Mouse (Mus musculus) adrenal gland, postnatal 25 days (tissue): ENCODE measurements at regions not wholly inside any gene's neighbourhood (a gene's known extent, or its start where the extent isn't known, plus 50 kb on each side); places are given as distances from the start of the nearest gene placed in this dataset.

ENCODE experiments used
- DNase-seq: peaks from one replicate; pipeline ENCODE4 v3.0.0; 2021; ENCODE audit warnings: mixed read lengths

- DNase-seq: no peak
Observed at GRCm38 (mm10) chr14:36618459-36619085, 350.0 kb downstream of the Ccser2 start.

DNA sequence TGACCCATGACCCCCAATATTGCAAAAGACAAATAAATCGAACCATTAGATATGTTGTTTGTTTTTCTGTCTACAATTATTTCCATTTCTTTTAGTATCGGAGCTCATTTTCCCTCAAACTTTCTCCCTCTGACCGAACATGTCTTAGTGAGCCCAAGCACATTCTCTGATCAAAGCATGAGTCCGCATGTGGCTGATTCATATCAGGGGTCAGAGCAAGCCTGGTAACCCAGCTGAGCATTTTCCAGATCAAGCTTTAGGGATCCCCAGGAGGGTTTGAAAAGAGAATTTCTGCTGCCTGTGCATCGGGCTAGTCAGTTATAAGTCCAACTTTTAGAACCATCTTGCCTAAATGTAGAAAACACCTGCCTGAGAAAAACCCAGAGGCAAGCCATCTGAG is 350.6 kb downstream of the Ccser2 start:
- no peak for DNase-seq

DNA sequence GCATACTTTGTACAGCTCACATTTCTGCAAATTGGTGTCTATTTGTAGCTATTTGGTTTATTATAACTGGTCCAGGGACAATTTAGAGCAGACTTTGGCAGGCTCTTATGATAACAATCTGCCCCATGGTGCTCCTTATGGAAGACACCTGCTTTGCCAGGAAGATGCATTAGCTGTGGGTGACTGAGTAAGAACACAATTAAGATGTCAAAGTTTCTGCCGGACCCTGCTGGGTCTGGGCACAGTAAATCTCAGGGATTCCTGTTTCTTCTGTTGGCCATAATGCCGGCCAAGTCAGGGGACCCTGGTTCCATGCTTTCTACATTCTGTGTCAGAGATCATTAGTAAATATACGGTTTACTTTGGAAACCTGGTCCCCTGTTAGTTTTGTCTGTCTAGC is 353.7 kb downstream of the Ccser2 start:
- no peak for DNase-seq

- no peak for DNase-seq
Observed at GRCm38 (mm10) chr14:36612860-36613259, 355.7 kb downstream of the Ccser2 start.

- no peak for DNase-seq
Observed at GRCm38 (mm10) chr14:36584065-36584635, 384.4 kb downstream of the Ccser2 start.

GRCm38 (mm10) chr14:36583338-36584064 is 385.1 kb downstream of the Ccser2 start:
- DNase-seq: no peak

DNA sequence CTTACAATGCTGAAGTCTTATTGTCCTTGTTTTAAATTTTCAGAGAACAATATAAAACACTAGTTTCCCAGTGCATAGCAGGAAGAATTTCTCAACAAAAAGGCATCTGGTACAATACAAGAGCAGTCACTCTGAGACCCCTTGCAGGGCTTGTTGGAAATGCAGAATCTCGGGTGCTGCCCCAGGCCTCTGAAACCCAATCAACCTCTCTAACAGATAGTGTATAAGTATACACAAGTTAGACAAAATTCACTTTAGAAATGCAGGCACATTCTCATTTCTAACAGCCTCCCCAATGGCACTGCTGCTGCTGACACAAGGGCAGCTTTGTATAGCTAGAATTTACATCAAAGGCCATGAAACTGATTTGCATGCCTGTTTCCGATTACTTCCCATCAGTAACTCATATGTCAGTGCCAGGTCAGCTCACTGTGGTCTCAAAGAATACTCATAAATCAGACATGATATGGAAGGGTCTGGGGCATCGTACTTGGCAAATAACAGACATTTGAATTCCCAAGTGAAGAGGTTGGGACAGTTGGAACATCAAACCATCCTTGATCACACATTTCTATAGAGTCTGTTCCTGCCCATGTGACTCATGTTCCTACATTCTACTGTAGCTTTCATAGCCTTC is 405.2 kb downstream of the Ccser2 start:
- no peak for DNase-seq

- DNase-seq: no peak
Observed at GRCm38 (mm10) chr14:36537402-36537801, 431.2 kb downstream of the Ccser2 start.

GRCm38 (mm10) chr14:36527310-36527709 is 432.6 kb downstream of the 4930474N05Rik start:
- no peak for DNase-seq

- no peak for DNase-seq
Observed at GRCm38 (mm10) chr14:36525591-36526037, 430.9 kb downstream of the 4930474N05Rik start.

- no peak for DNase-seq
Observed at GRCm38 (mm10) chr14:36502076-36502994, 407.6 kb downstream of the 4930474N05Rik start.

GRCm38 (mm10) chr14:36499323-36499722 is 404.6 kb downstream of the 4930474N05Rik start:
- DNase-seq: no peak

GRCm38 (mm10) chr14:36485499-36485898 is 390.8 kb downstream of the 4930474N05Rik start:
- no peak for DNase-seq

DNA sequence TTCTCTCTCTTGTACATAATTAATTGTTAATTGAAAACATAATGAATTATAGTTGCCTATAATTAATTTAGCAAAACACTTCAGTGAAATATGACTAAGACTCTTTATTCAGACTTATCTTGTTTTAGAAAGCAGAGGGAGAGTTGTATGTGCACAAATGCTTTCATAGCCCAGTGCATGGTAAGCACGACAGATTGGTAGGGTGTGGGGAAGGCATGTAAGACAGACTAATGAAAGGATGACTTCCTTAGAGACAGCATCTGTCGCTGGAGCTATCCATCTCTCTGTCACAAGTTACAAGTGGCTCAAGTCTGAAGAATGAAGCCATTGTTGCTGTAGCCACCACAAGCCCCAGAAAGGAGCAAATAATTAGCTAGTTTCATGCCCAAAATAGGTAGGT is 376.9 kb downstream of the 4930474N05Rik start:
- DNase-seq: no peak

DNA sequence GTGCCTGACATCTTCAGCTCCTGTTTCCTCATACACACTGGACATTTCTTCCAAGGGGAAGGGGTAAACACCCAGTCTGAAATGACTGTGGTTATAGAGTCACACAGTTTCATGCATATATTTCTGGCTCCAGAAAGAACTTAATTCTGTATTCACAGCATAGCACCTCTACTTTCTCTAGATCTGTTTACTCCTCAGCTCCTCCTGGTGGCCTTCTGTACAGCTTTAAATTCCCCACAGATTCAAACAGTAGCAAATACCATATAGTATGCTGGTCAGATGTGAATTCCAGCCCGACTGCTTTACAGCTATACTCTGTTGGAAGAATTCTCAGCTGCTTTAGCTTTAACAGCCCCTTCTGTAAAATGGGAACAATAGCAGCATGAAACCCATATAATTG is 375.6 kb downstream of the 4930474N05Rik start:
- no peak for DNase-seq

GRCm38 (mm10) chr14:36453049-36453448 is 358.3 kb downstream of the 4930474N05Rik start:
- DNase-seq: no peak

DNA sequence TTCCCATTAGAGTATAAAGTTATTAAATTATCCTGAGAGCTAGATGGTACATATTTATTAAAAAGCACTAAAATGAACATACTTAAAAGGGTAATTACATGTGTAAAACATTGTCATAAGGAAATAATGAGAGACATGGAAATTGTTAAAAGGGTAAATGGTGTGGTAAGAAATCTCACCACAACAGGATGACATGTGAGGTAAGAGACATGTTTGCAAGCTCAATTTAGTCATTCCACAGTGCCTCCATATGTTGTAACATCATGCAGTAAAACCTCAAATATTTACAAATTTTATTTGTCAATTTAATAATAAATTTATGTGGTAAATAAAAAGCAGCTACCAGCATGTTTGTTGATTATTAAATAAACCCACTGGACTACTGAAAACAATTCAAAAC is 355.4 kb downstream of the 4930474N05Rik start:
- DNase-seq: no peak

GRCm38 (mm10) chr14:36414656-36415273 is 320.0 kb downstream of the 4930474N05Rik start:
- DNase-seq: no peak

DNA sequence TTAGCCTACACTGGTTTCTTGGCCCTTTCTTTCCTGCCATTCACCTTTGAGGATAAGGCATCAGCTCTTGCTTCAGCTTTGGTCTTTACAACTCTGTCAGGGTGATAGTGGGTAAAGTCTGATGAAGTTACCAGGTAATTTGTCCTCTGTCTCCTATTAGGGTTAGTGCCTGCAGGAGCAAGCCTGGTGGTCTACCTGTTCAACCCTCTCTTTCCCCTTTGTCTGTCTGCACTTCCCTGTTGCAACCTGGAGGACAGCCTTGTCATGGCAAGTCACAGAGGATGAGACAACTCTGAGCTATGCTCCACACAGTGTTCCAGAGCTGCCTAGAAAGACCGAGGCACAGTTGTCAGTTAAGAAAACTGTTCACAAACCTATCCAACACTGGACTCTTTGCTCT is 319.5 kb downstream of the 4930474N05Rik start:
- DNase-seq: no peak
